Comparison of ENCODE assay signal across 8 mouse cellular contexts in the genomic region with DNA sequence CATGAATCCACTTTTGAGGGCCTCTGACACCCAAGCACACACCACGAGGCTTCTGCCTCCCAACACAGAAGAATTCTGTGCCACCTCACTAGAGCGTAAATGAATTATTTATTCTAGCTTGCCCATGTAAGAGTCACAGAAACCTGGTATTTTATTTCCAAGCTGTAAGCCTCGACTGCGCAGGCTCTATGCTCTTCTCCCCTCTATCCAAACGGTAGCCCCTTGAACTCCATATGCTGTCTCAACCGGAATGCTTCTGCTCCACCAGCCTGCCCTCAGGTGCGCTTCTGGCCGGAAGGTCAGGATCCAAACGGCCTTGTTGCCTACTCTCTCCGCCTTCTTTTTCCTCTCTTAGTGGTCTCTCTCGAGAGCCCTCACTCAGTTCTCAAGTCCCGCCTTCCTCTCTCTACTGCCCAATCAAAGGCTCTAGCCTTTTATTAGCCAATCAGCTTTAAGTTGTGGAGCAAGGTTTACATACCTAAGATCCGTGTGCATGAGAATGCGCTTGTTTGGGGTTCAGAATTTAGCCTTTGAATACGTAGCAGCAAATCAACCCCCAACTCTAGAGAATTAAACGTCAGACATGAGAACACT. TPM values are rescaled to one million over a fixed set of nuclear protein-coding genes. Genes with fewer than 3 reads are reported as not detected.
DNase-seq lines count a peak whose midpoint lies in the region; ATAC-seq and TF ChIP-seq lines count a peak whose summit lies in the region.

No protein-coding gene starts in this region.

- H3K9me3 ChIP-seq in heart, embryonic 16.5 days (replicated peaks; ENCODE audit: control insufficient read depth, low read length): no peaks in the 10 kb centered on the region

- H3K4me2 ChIP-seq in heart, embryonic 16.5 days (ENCODE audit: low read depth, low read length): peak overlapping the region; percentile 71

- TF ChIP-seq CTCF in cortical plate, adult 2 months (IDR thresholded peaks at IDR 0.05; ENCODE audit: extremely low read depth, insufficient read depth, low read length): no peak

- no peak for TF ChIP-seq POLR2A in cortical plate, adult 2 months (IDR thresholded peaks at IDR 0.05; ENCODE audit: extremely low read depth, insufficient read depth, low read length)

- H3K4me3 ChIP-seq in cortical plate, adult 2 months (ENCODE audit: insufficient read depth, low read length): peak overlapping the region; percentile 33
- peak overlapping the region; percentile 51 for H3K4me3 ChIP-seq in heart, embryonic 16.5 days (ENCODE audit: low read length)

- H3K27me3 ChIP-seq in heart, embryonic 16.5 days (ENCODE audit: control insufficient read depth, insufficient read depth, low read length): no peaks in the 10 kb centered on the region

- no peaks in the 10 kb centered on the region for H3K4me1 ChIP-seq in cortical plate, adult 2 months (ENCODE audit: control insufficient read depth, insufficient read depth, low read length)
- H3K4me1 ChIP-seq in heart, embryonic 16.5 days (ENCODE audit: control insufficient read depth, insufficient read depth, low read length): peaks cover 21% of the 10 kb centered on the region

- DNase-seq in ES-CJ7 (ENCODE audit: low read depth, low spot score): peak; percentile 91
- peak; percentile 63 for DNase-seq in kidney, postnatal 14 days
- peak; percentile 53 for DNase-seq in testis, postnatal 14 days (ENCODE audit: low spot score)
- DNase-seq in left cerebral cortex, adult 8-10 months (ENCODE audit: low spot score in 2 of 2): no peak
- DNase-seq in urinary bladder, adult 2 months (ENCODE audit: low spot score): no peak

- H3K36me3 ChIP-seq in heart, embryonic 16.5 days (ENCODE audit: control insufficient read depth, insufficient read depth): no peaks in the 10 kb centered on the region; the same call in 1 of the 2 replicates

- ATAC-seq in heart, embryonic 16.5 days (replicated peaks; ENCODE audit: extremely low read depth, insufficient read depth, low FRiP score): peak; percentile 74
- ATAC-seq in megakaryocyte progenitor cell, adult 5-6 weeks (replicated peaks; ENCODE audit: poor library complexity): peak; percentile 95

- WGBS in heart, embryonic 16.5 days: 37% methylated on average over 16 of the region's 16 CpGs

- H3K9ac ChIP-seq in heart, embryonic 16.5 days (ENCODE audit: low read length): peak overlapping the region; percentile 62

- H3K27ac ChIP-seq in cortical plate, adult 2 months (ENCODE audit: insufficient read depth, low read length): no peak overlapping the region
- H3K27ac ChIP-seq in heart, embryonic 16.5 days (ENCODE audit: low read length): no peak overlapping the region

RNA-seq across cellular contexts. Expression of a gene that starts 36.5 kb away (rescaled TPM):
- 21.5 and 27.3 TPM in 2 replicates for polyA plus RNA-seq in cortical plate, adult 2 months (2012; rRNA removed)
- 17.9 and 22.3 TPM in 2 replicates for polyA plus RNA-seq in heart, embryonic 16.5 days (2015; fragmentation: Nextera tagmentation; extraction: Ambion mirVana)
- total RNA-seq in megakaryocyte progenitor cell, adult 5-6 weeks (2015): 17.9 and 20.1 TPM in 2 replicates
- 27.3 and 35.1 TPM in 2 replicates for total RNA-seq in megakaryocyte progenitor cell, adult 5-6 weeks (2017)
- 10 to 100 TPM; 19.4 to 25.6 (median 21.0) TPM for total RNA-seq in left cerebral cortex, adult 8-10 months (2022)
- polyA plus RNA-seq in urinary bladder, adult 2 months (2012; rRNA removed): 28.3 and 35.2 TPM in 2 replicates

Comparison
In these comparisons a context has a peak if more than half of its experiments do, and no peak if none do; other contexts are left out.
1. DNase-seq: peak in ES-CJ7 (single experiment), kidney, postnatal 14 days (single experiment) and testis, postnatal 14 days (single experiment); none in left cerebral cortex, adult 8-10 months (0 of 2) and urinary bladder, adult 2 months (single experiment).